In the genomic region with DNA sequence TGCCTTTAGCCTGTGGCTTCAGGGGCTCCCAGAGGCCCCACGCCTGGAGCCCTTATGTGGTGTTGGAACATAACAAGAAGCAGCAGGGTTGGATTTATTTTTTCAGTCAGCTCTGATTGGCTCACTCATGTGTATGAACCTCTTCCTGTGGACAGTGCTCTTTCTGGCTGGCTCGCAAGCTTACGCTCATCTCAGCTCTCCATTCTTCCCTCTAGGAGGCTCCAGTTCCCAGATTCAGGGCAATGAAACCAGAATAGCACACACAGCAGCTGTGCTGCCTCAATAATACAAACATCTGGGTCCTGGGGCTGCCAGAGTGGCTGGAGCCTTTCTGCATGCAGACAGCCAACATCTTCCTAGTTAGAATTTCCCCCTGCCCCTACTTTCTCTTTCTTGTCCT, we compare ENCODE assay signal across 9 mouse cellular contexts. TPM values are rescaled to one million over a fixed set of nuclear protein-coding genes. Genes with fewer than 3 reads are reported as not detected.
DNase-seq lines count a peak whose midpoint lies in the region; ATAC-seq and TF ChIP-seq lines count a peak whose summit lies in the region.
"Had no signal": no experiment of that assay in that cellular context is flagged by ENCODE, and none has a peak within 500 bp of the region (broad histone marks: within the 10 kb centered on the region; RNA-seq: fewer than 3 reads in every experiment).

No protein-coding gene starts in this region.

- no peaks in the 10 kb centered on the region for H3K9me3 ChIP-seq in intestine, postnatal 0 days (ENCODE audit: control insufficient read depth)
- H3K9me3 ChIP-seq in limb, embryonic 14.5 days (ENCODE audit: control insufficient read depth, low read length): no peaks in the 10 kb centered on the region
- no peaks in the 10 kb centered on the region for H3K9me3 ChIP-seq in stomach, embryonic 14.5 days (ENCODE audit: control insufficient read depth, low read depth, low read length)

- H3K4me2 ChIP-seq in intestine, postnatal 0 days (replicated peaks; ENCODE audit: low read depth): 0 out of 2 replicates have a peak overlapping the region, but pooled peaks have one; percentile 3
- no peak overlapping the region for H3K4me2 ChIP-seq in limb, embryonic 14.5 days (replicated peaks; ENCODE audit: low read depth, low read length, severe bottlenecking)
- H3K4me2 ChIP-seq in stomach, embryonic 14.5 days (replicated peaks; ENCODE audit: low read depth, low read length): no peak overlapping the region

- no peak overlapping the region for H3K9ac ChIP-seq in intestine, postnatal 0 days (ENCODE audit: low read depth, low read length)
- H3K9ac ChIP-seq in limb, embryonic 14.5 days (ENCODE audit: low read depth, low read length, severe bottlenecking): no peak overlapping the region
- no peak overlapping the region for H3K9ac ChIP-seq in stomach, embryonic 14.5 days (replicated peaks; ENCODE audit: low read depth, low read length)

- ATAC-seq in intestine, postnatal 0 days: 0 out of 2 replicates have a peak, but pooled peaks have one; percentile 28
- ATAC-seq in limb, embryonic 14.5 days (ENCODE audit: low FRiP score, low read depth): peak; percentile 75
- ATAC-seq in stomach, embryonic 14.5 days (ENCODE audit: insufficient number of reproducible peaks, insufficient read depth, low FRiP score, low read depth): peak; percentile 80
- no peak for ATAC-seq in megakaryocyte-erythroid progenitor cell, adult 5-6 weeks (replicated peaks; ENCODE audit: low FRiP score, low TSS enrichment, poor library complexity, severe bottlenecking)

- DNase-seq in adrenal gland, adult 8-10 months: peak; percentile 11
- DNase-seq in adrenal gland, postnatal 4 days (ENCODE audit: low spot score in 2 of 2): no peak
- peak; percentile 70 for DNase-seq in brain, embryonic 14.5 days (ENCODE audit: low read depth)
- DNase-seq in frontal cortex, postnatal 10 days (ENCODE audit: low spot score in 2 of 2): peak; percentile 39 to 50
- DNase-seq in limb, embryonic 14.5 days (ENCODE audit: low spot score): peak; percentile 69

- no peak overlapping the region for H3K27ac ChIP-seq in intestine, postnatal 0 days (ENCODE audit: low read depth, low read length)
- H3K27ac ChIP-seq in limb, embryonic 14.5 days (replicated peaks; ENCODE audit: low read depth, low read length): no peak overlapping the region
- H3K27ac ChIP-seq in stomach, embryonic 14.5 days (ENCODE audit: low read length): peak overlapping the region; percentile 73

- TF ChIP-seq POLR2A in brain, embryonic 14.5 days (IDR thresholded peaks at IDR 0.05; ENCODE audit: borderline replicate concordance, extremely low read depth, insufficient read depth, insufficient read length, poor library complexity, severe bottlenecking): no peak
- TF ChIP-seq POLR2A in limb, embryonic 14.5 days (IDR thresholded peaks at IDR 0.05; ENCODE audit: borderline replicate concordance, extremely low read depth, insufficient read depth, insufficient read length): no peak

- H3K4me3 ChIP-seq in intestine, postnatal 0 days (ENCODE audit: low read depth, low read length): no peak overlapping the region
- H3K4me3 ChIP-seq in limb, embryonic 14.5 days (replicated peaks; ENCODE audit: low read length): no peak overlapping the region
- no peak overlapping the region for H3K4me3 ChIP-seq in stomach, embryonic 14.5 days (ENCODE audit: low read depth, low read length)

- 39% methylated on average over 3 of the region's 3 CpGs for WGBS in intestine, postnatal 0 days
- WGBS in limb, embryonic 14.5 days: 31% methylated on average over 3 of the region's 3 CpGs
- WGBS in stomach, embryonic 14.5 days: 24% methylated on average over 3 of the region's 3 CpGs

- H3K4me1 ChIP-seq in intestine, postnatal 0 days (replicated peaks; ENCODE audit: control insufficient read depth, insufficient read depth, low read length): no peaks in the 10 kb centered on the region
- H3K4me1 ChIP-seq in limb, embryonic 14.5 days (ENCODE audit: control insufficient read depth, insufficient read depth, low read length): peaks cover 6% of the 10 kb centered on the region
- peaks cover 20% of the 10 kb centered on the region for H3K4me1 ChIP-seq in stomach, embryonic 14.5 days (ENCODE audit: control insufficient read depth, insufficient read depth, low read length)

- TF ChIP-seq CTCF in brain, embryonic 14.5 days (IDR thresholded peaks at IDR 0.05; ENCODE audit: borderline replicate concordance, extremely low read depth, insufficient read depth, insufficient read length): no peak
- peak; percentile 64 for TF ChIP-seq CTCF in intestine, postnatal 0 days (IDR thresholded peaks at IDR 0.05; ENCODE audit: low read depth)

- no peaks in the 10 kb centered on the region for H3K27me3 ChIP-seq in intestine, postnatal 0 days (replicated peaks; ENCODE audit: control insufficient read depth, insufficient read depth, low read length)
- H3K27me3 ChIP-seq in limb, embryonic 14.5 days (ENCODE audit: control insufficient read depth, insufficient read depth, low read length): no peaks in the 10 kb centered on the region
- H3K27me3 ChIP-seq in stomach, embryonic 14.5 days (ENCODE audit: control insufficient read depth, insufficient read depth, low read length): no peaks in the 10 kb centered on the region

- no peaks in the 10 kb centered on the region for H3K36me3 ChIP-seq in intestine, postnatal 0 days (ENCODE audit: control insufficient read depth, insufficient read depth)
- no peaks in the 10 kb centered on the region for H3K36me3 ChIP-seq in limb, embryonic 14.5 days (ENCODE audit: control insufficient read depth, insufficient read depth, low read length)
- no peaks in the 10 kb centered on the region for H3K36me3 ChIP-seq in stomach, embryonic 14.5 days (ENCODE audit: control insufficient read depth, insufficient read depth, low read length)

RNA-seq across cellular contexts. Expression of gene Ghrhr, which starts 20.1 kb away (rescaled TPM):
- total RNA-seq in adrenal gland, adult 8-10 months (2022): not detected
- not detected for total RNA-seq in adrenal gland, postnatal 4 days (2021)
- not detected in 2 replicates for polyA plus RNA-seq in brain, embryonic 14.5 days (2012; rRNA removed)
- 0.17 TPM in 1 of 2 replicates, not detected in the other for polyA plus RNA-seq in intestine, postnatal 0 days (2015; fragmentation: Nextera tagmentation; extraction: Ambion mirVana)
- not detected in 2 replicates for polyA plus RNA-seq in limb, embryonic 14.5 days (2012; rRNA removed)
- not detected in 2 replicates for polyA plus RNA-seq in limb, embryonic 14.5 days (2014; fragmentation: Nextera tagmentation; extraction: Ambion mirVana)
- not detected in 2 replicates for polyA plus RNA-seq in stomach, embryonic 14.5 days (2014; fragmentation: Nextera tagmentation; extraction: Ambion mirVana)
- total RNA-seq in megakaryocyte-erythroid progenitor cell, adult 5-6 weeks (2014; fragmentation: Nextera tagmentation): not detected in 2 replicates
- total RNA-seq in megakaryocyte-erythroid progenitor cell, adult 5-6 weeks (2017): not detected in 2 replicates
- total RNA-seq: layer of hippocampus, postnatal 14 days had no signal

RNA-seq across cellular contexts. Expression of gene Adcyap1r1, which starts 55.6 kb away (rescaled TPM):
- 10 to 100 TPM; 43.9 to 62.8 (median 50.4) TPM for total RNA-seq in adrenal gland, adult 8-10 months (2022)
- 10 to 100 TPM; 53.2 to 54.9 TPM for total RNA-seq in adrenal gland, postnatal 4 days (2021)
- polyA plus RNA-seq in brain, embryonic 14.5 days (2012; rRNA removed): 44.6 and 69.0 TPM in 2 replicates
- 2.6 and 2.7 TPM in 2 replicates for polyA plus RNA-seq in intestine, postnatal 0 days (2015; fragmentation: Nextera tagmentation; extraction: Ambion mirVana)
- polyA plus RNA-seq in limb, embryonic 14.5 days (2012; rRNA removed): 3.0 and 3.5 TPM in 2 replicates
- 0.84 and 2.2 TPM in 2 replicates for polyA plus RNA-seq in limb, embryonic 14.5 days (2014; fragmentation: Nextera tagmentation; extraction: Ambion mirVana)
- 13.3 and 13.8 TPM in 2 replicates for polyA plus RNA-seq in stomach, embryonic 14.5 days (2014; fragmentation: Nextera tagmentation; extraction: Ambion mirVana)
- not detected in 2 replicates for total RNA-seq in megakaryocyte-erythroid progenitor cell, adult 5-6 weeks (2014; fragmentation: Nextera tagmentation)
- not detected in 2 replicates for total RNA-seq in megakaryocyte-erythroid progenitor cell, adult 5-6 weeks (2017)

RNA-seq across cellular contexts. Expression of gene Aqp1, which starts 59.9 kb away (rescaled TPM):
- total RNA-seq in adrenal gland, adult 8-10 months (2022): 10 to 100 TPM; 38.4 to 78.8 (median 49.7) TPM
- total RNA-seq in adrenal gland, postnatal 4 days (2021): 10 to 100 TPM; 71.4 to 78.1 TPM
- polyA plus RNA-seq in brain, embryonic 14.5 days (2012; rRNA removed): 10.8 and 21.6 TPM in 2 replicates
- polyA plus RNA-seq in intestine, postnatal 0 days (2015; fragmentation: Nextera tagmentation; extraction: Ambion mirVana): 19.0 and 20.4 TPM in 2 replicates
- 87.1 and 111 TPM in 2 replicates for polyA plus RNA-seq in limb, embryonic 14.5 days (2012; rRNA removed)
- polyA plus RNA-seq in limb, embryonic 14.5 days (2014; fragmentation: Nextera tagmentation; extraction: Ambion mirVana): 15.3 and 17.8 TPM in 2 replicates
- 2.6 and 2.8 TPM in 2 replicates for polyA plus RNA-seq in stomach, embryonic 14.5 days (2014; fragmentation: Nextera tagmentation; extraction: Ambion mirVana)
- 441 and 451 TPM in 2 replicates for total RNA-seq in megakaryocyte-erythroid progenitor cell, adult 5-6 weeks (2014; fragmentation: Nextera tagmentation)
- 409 and 437 TPM in 2 replicates for total RNA-seq in megakaryocyte-erythroid progenitor cell, adult 5-6 weeks (2017)

Comparison
In these comparisons a context has a peak if more than half of its experiments do, and no peak if none do; other contexts are left out.
1. DNase-seq: peak in adrenal gland, adult 8-10 months (single experiment), brain, embryonic 14.5 days (single experiment), frontal cortex, postnatal 10 days (2 of 2) and limb, embryonic 14.5 days (single experiment); none in adrenal gland, postnatal 4 days (0 of 2).